In genomic region chr12:79752189-79752588, GRCm38 (mm10) we compare ENCODE assay signal across 9 mouse cellular contexts.
DNase-seq lines count a peak whose midpoint lies in the region; ATAC-seq lines count a peak whose summit lies in the region.
"Had no signal": no experiment of that assay in that cellular context is flagged by ENCODE, and none has a peak within 500 bp of the region (broad histone marks: within the 10 kb centered on the region; RNA-seq: fewer than 3 reads in every experiment).

No protein-coding gene starts in this region.

- H3K4me1 ChIP-seq in heart, embryonic 12.5 days (replicated peaks) = peaks cover 62% of the 10 kb centered on the region
- H3K4me1 ChIP-seq in embryonic facial prominence, embryonic 10.5 days = peaks cover 93% of the 10 kb centered on the region
- peaks cover 33% of the 10 kb centered on the region for H3K4me1 ChIP-seq in midbrain, embryonic 15.5 days

- no peaks in the 10 kb centered on the region for H3K27me3 ChIP-seq in heart, embryonic 12.5 days (replicated peaks)
- H3K27me3 ChIP-seq in embryonic facial prominence, embryonic 10.5 days (replicated peaks; ENCODE audit: low read depth, poor library complexity, severe bottlenecking) = no peaks in the 10 kb centered on the region; the same call in 1 of the 2 replicates
- H3K27me3 ChIP-seq in midbrain, embryonic 15.5 days (replicated peaks) = no peaks in the 10 kb centered on the region

- H3K4me2 ChIP-seq in heart, embryonic 12.5 days = no peak overlapping the region
- H3K4me2 ChIP-seq in midbrain, embryonic 15.5 days = no peak overlapping the region

- H3K36me3 ChIP-seq in heart, embryonic 12.5 days = no peaks in the 10 kb centered on the region
- no peaks in the 10 kb centered on the region for H3K36me3 ChIP-seq in embryonic facial prominence, embryonic 10.5 days (replicated peaks)
- no peaks in the 10 kb centered on the region for H3K36me3 ChIP-seq in midbrain, embryonic 15.5 days (replicated peaks)

- no peak for ATAC-seq in heart, embryonic 12.5 days (ENCODE audit: insufficient number of reproducible peaks, low FRiP score)
- no peak for ATAC-seq in midbrain, embryonic 15.5 days (replicated peaks)
- no peak for ATAC-seq in erythroid progenitor cell, adult 5-6 weeks (replicated peaks; ENCODE audit: low FRiP score, poor library complexity, severe bottlenecking)

- DNase-seq in heart, adult 8-10 months (ENCODE audit: low spot score) = no peak
- DNase-seq in embryonic facial prominence, embryonic 10.5 days (ENCODE audit: low spot score) = peak; percentile 26
- peak; percentile 25 for DNase-seq in kidney, adult 11 months
- DNase-seq in urinary bladder, postnatal 10 days (ENCODE audit: low spot score) = no peak
- no peak for DNase-seq in spleen, postnatal 4 days (ENCODE audit: low spot score in 2 of 2)
- DNase-seq: cerebellum, adult 9-11 months had no signal

- H3K4me3 ChIP-seq in heart, embryonic 12.5 days = no peak overlapping the region
- H3K4me3 ChIP-seq in embryonic facial prominence, embryonic 10.5 days = no peak overlapping the region
- no peak overlapping the region for H3K4me3 ChIP-seq in midbrain, embryonic 15.5 days

- no peaks in the 10 kb centered on the region for H3K9me3 ChIP-seq in heart, embryonic 12.5 days (replicated peaks)
- H3K9me3 ChIP-seq in embryonic facial prominence, embryonic 10.5 days = no peaks in the 10 kb centered on the region
- no peaks in the 10 kb centered on the region for H3K9me3 ChIP-seq in midbrain, embryonic 15.5 days

- 0 out of 2 replicates have a peak overlapping the region, but pooled peaks have one; percentile 38 for H3K9ac ChIP-seq in heart, embryonic 12.5 days
- no peak overlapping the region for H3K9ac ChIP-seq in midbrain, embryonic 15.5 days

- 0 out of 2 replicates have a peak overlapping the region, but pooled peaks have one; percentile 55 for H3K27ac ChIP-seq in heart, embryonic 12.5 days (ENCODE audit: poor library complexity, severe bottlenecking)
- H3K27ac ChIP-seq in embryonic facial prominence, embryonic 10.5 days (replicated peaks) = peak overlapping the region; percentile 83
- H3K27ac ChIP-seq in midbrain, embryonic 15.5 days = 0 out of 2 replicates have a peak overlapping the region, but pooled peaks have one; percentile 26

- 14% methylated on average over 5 of the region's 5 CpGs for WGBS in heart, embryonic 12.5 days
- 19% methylated on average over 5 of the region's 5 CpGs for WGBS in embryonic facial prominence, embryonic 10.5 days
- WGBS in midbrain, embryonic 15.5 days = 13% methylated on average over 5 of the region's 5 CpGs

Comparison
In these comparisons a context has a peak if more than half of its experiments do, and no peak if none do; other contexts are left out.
1. H3K27ac ChIP-seq: peak in every context shown above with its lines; median percentile 83 in embryonic facial prominence, embryonic 10.5 days; 55 in heart, embryonic 12.5 days; 26 in midbrain, embryonic 15.5 days.
2. DNase-seq: peak in embryonic facial prominence, embryonic 10.5 days (single experiment) and kidney, adult 11 months (single experiment); none in heart, adult 8-10 months (single experiment), urinary bladder, postnatal 10 days (single experiment) and spleen, postnatal 4 days (0 of 2).